Mouse (Mus musculus): Measurements from ENCODE around the gene Samm50.

DNA sequence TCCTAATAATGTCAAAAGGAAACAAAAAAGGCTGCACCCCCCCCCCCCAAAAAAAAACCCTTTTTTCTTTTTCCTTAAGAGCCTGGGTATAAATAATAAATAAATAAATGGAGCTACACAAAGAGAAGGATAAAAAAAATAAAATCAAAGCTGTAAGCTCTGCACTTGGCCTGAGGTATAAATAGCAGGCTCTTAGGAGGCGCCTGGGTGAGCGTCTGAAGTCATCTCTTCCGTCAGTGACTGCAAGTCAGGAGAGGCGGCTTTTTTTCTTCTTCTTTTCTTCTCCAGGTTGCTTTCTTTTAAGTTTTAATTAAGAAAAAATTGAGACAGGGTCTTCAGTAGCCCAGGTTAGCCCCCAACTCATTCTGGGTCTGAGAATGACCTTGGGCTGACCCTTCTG, 74.2 kb downstream of the Samm50 start:
- TF ChIP-seq EP300 (IDR thresholded peaks at IDR 0.05; ENCODE audit: low read depth): no peak
- TF ChIP-seq CTCF (IDR thresholded peaks at IDR 0.05; ENCODE audit: low read depth): no peak
